Mouse (Mus musculus) liver, adult 2 months (tissue): Measurements from ENCODE around the gene Gm20388. TPM values are rescaled to one million over a fixed set of nuclear protein-coding genes. Genes with fewer than 3 reads are reported as not detected.
A peak's percentile ranks its signal among the peaks of the same experiment; 100 is the strongest.

Experiments used
- DNase-seq: peaks from one replicate; pipeline ENCODE4 v3.0.0-alpha.2; 2011; ENCODE audit warnings: low read depth, low spot score; ENCODE audit errors: extremely low read depth
- H3K27ac ChIP-seq: fragments of 200-500 bp; replicated peaks from 2 replicates; pipeline ENCODE4 v1.5.1; 2012; ENCODE audit warnings: low read depth, mild to moderate bottlenecking, control low read depth, inconsistent platforms, low read length; ENCODE audit not compliant: insufficient read depth
- H3K27me3 ChIP-seq: fragments of 200-500 bp; 2 replicates; pipeline ENCODE4 v1.6.1; 2012; ENCODE audit warnings: mild to moderate bottlenecking, moderate library complexity, low read length, inconsistent platforms; ENCODE audit not compliant: control insufficient read depth, insufficient read depth
- H3K36me3 ChIP-seq: fragments of 200-500 bp; 2 replicates; pipeline ENCODE4 v1.6.1; 2012; ENCODE audit warnings: low read length, inconsistent platforms; ENCODE audit not compliant: control insufficient read depth, insufficient read depth
- H3K4me1 ChIP-seq: fragments of 200-500 bp; 2 replicates; pipeline ENCODE4 v1.6.1; 2011; ENCODE audit warnings: low read length; ENCODE audit not compliant: control insufficient read depth, insufficient read depth
- H3K4me3 ChIP-seq: fragments of 200-500 bp; 2 replicates; pipeline ENCODE4 v1.5.1; 2011; ENCODE audit warnings: low read depth, mild to moderate bottlenecking, control low read depth, low read length, moderate library complexity; ENCODE audit not compliant: insufficient read depth
- H3K79me2 ChIP-seq: fragments of 200-500 bp; 2 replicates; pipeline ENCODE4 v1.6.1; 2012; ENCODE audit warnings: inconsistent platforms, mild to moderate bottlenecking, low read length, moderate library complexity; ENCODE audit not compliant: control insufficient read depth, insufficient read depth
- H3K9ac ChIP-seq: fragments of 200-500 bp; 2 replicates; pipeline ENCODE4 v1.6.1; 2012; ENCODE audit warnings: low read depth, mild to moderate bottlenecking, control low read depth, inconsistent platforms, low read length
- CTCF ChIP-seq: fragments of 200-500 bp; IDR thresholded peaks from 2 replicates; pipeline ENCODE4 v1.5.1; 2011; ENCODE audit warnings: low read depth, low read length, control low read depth
- POLR2A ChIP-seq: fragments of 200-500 bp; IDR thresholded peaks from 2 replicates; pipeline ENCODE4 v1.6.1; 2011; ENCODE audit warnings: low read length, control low read depth; ENCODE audit not compliant: insufficient read depth; ENCODE audit errors: extremely low read depth
- WGBS: fragments of 180-500 bp; shearing (Covaris S2); methylation state at CpG from one replicate; pipeline ENCODE4 v1.1.7; 2018; 5-methylcytosine and 5-hydroxymethylcytosine counted together
- polyA plus RNA-seq: library from polyadenylated mRNA; depleted of rRNA; stranded (reverse); fragments of >200 nt; gene quantifications from 2 replicates; pipeline ENCODE4 v1.2.3, GENCODE M21; 2012
- total RNA-seq: library from RNA; depleted of rRNA; stranded (reverse); fragments of >200 nt; gene quantifications from 2 replicates; pipeline ENCODE4 v1.2.3, GENCODE M21; 2014

Gene Gm20388
- total and polyA plus RNA-seq, 2 experiments: 6.4 to 19.9 TPM

DNA sequence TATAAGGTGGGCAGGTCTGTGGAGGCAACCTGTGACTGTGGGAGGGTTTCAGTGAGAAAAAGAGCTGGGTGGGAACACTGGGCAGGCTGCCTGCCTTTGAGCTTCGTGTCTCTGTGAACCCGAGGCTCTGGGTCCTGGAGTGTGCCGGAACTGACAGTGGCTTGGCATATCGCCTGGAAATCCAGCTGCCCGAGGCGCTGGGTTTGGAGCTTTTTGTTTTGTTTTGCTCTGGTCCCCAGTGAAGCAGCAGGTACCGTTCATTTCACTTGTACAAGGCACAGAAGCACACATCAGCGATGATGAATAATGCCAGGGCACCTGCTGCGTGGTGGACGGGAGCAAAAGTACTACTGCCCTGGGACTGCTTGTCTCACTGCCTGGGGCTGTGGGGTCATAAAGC lies 4346.7 kb downstream of the Gm20388 start:
- peak; percentile 68 for DNase-seq
- H3K27me3 ChIP-seq: no peaks in the 10 kb centered on the region
- no peak overlapping the region for H3K27ac ChIP-seq
- peaks cover 11% of the 10 kb centered on the region for H3K4me1 ChIP-seq
- H3K79me2 ChIP-seq: peaks cover 56% of the 10 kb centered on the region
- H3K36me3 ChIP-seq: no peaks in the 10 kb centered on the region
- 20% methylated on average over 10 of the region's 10 CpGs for WGBS
- H3K4me3 ChIP-seq: no peak overlapping the region
- H3K9ac ChIP-seq: no peak overlapping the region
- TF ChIP-seq POLR2A (no peak), CTCF (no peak)

DNA sequence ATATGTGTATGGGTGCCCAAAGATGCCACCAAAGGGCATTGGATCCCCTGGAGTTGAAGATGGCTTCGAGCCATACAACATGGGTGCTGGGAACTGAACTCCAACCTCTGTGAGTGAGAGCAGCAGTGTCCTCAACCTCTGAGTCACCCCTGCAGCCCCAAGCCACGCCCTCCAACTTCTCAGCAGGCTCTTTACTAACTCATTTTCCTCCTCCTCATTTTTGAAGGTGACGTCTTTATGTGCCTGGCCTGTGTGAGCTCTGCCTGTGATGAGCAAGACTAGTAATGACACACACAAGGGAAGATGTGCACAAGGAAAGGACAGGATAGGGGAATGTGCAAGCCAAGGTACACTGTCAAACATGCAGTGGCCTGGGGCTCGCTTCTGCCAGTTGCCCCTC lies 4348.5 kb downstream of the Gm20388 start:
- peaks cover 50% of the 10 kb centered on the region for H3K79me2 ChIP-seq
- peaks cover 17% of the 10 kb centered on the region for H3K4me1 ChIP-seq
- no peak for DNase-seq
- no peak overlapping the region for H3K9ac ChIP-seq
- no peaks in the 10 kb centered on the region for H3K27me3 ChIP-seq
- H3K36me3 ChIP-seq: no peaks in the 10 kb centered on the region
- H3K4me3 ChIP-seq: no peak overlapping the region
- 94% methylated on average over 4 of the region's 4 CpGs for WGBS
- TF ChIP-seq POLR2A: no peak
- no peak for TF ChIP-seq CTCF
- H3K27ac ChIP-seq: no peak overlapping the region

DNA sequence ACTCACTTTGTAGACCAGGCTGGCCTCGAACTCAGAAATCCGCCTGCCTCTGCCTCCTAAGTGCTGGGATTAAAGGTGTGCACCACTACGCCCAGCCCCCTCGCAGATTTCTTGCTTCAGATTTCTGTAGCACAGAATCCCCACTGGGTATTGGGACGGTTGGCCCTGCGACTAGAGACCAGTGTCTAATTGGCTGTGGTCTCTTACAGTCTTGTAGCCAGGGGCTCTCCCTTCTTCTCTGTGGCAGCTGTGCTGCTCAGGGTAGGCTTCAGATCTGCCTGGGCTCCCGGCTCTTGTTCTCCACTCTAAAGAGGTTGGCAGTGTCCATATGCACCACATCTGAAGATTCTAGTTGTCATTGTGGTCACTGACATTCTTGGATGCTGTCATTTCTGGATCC lies 4349.3 kb downstream of the Gm20388 start:
- Histone ChIP-seq H3K4me3 (no peak overlapping the region), H3K9ac (no peak overlapping the region), H3K79me2 (peaks cover 50% of the 10 kb centered on the region), H3K27me3 (no peaks in the 10 kb centered on the region), H3K4me1 (peaks cover 23% of the 10 kb centered on the region), H3K27ac (no peak overlapping the region), H3K36me3 (no peaks in the 10 kb centered on the region)
- DNase-seq: no peak
- no peak for TF ChIP-seq POLR2A
- TF ChIP-seq CTCF: no peak
- 92% methylated on average over 7 of the region's 7 CpGs for WGBS

DNA sequence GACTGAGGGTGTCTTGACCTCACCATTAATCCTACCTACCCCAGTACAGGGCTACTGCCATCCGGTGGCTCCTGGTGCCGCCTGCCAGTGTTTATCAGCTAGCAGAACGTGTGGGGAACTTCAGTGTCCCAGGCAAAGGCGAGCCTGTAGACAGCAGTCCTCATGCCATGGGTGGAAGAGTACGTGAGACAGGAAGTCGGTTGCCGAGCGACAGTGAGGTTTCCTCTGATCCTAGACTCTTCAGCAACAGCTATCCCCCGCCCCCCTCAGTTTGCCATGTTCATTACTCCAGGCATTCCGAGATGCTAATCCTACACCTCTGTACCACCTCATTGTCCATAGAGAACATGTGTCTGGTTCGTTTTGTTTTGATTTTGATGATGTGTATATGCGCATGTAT lies 4349.7 kb downstream of the Gm20388 start:
- Histone ChIP-seq H3K27me3 (no peaks in the 10 kb centered on the region), H3K4me3 (no peak overlapping the region), H3K4me1 (peaks cover 28% of the 10 kb centered on the region), H3K36me3 (no peaks in the 10 kb centered on the region), H3K79me2 (peaks cover 46% of the 10 kb centered on the region), H3K27ac (no peak overlapping the region), H3K9ac (no peak overlapping the region)
- TF ChIP-seq POLR2A (no peak), CTCF (no peak)
- 81% methylated on average over 12 of the region's 12 CpGs for WGBS
- no peak for DNase-seq

DNA sequence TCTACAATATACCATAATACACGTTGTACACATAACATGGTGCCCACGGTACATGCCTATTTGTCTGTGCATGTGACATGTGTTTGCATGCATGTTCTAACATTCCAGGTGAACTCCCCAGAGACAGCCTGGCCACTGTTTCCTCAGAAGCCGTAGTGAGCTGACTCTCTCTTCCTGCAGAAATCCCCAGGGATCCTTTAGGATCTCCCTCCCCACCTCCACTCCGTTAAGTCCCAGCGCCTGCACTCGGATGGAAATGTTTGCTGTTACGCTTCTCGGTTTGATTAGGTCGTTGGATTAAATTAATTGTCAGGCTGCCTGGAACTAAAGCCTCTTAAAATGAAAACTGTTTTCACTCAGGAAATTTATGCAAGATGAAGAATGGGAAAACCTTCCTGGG lies 4352.4 kb downstream of the Gm20388 start:
- Histone ChIP-seq H3K4me1 (peaks cover 38% of the 10 kb centered on the region), H3K4me3 (no peak overlapping the region), H3K79me2 (peaks cover 35% of the 10 kb centered on the region; the same call in 1 of the 2 replicates), H3K36me3 (no peaks in the 10 kb centered on the region), H3K9ac (no peak overlapping the region), H3K27ac (no peak overlapping the region), H3K27me3 (no peaks in the 10 kb centered on the region)
- WGBS: 84% methylated on average over 9 of the region's 9 CpGs
- no peak for TF ChIP-seq POLR2A
- TF ChIP-seq CTCF: no peak
- no peak for DNase-seq

DNA sequence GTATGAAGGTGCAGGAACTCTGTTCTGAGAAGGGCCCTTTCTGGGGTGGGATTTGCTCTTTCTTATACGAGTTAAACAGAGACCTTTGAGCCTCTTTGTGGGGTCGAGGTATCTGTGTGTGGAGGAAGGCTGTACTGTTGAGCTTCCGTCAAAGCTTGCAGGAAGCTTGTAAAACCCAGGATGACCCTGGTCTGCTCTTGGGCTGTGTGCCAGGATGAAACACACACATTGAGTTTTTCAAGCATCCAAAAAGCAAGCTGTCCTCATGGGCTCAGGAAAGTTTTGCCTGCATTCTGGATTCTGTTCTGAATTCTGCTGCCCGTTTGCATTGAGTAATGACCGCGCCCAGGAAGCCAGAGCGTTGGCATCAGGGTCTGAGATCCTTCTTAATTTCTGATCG lies 4353.4 kb downstream of the Gm20388 start:
- Histone ChIP-seq H3K27ac (peak overlapping the region; percentile 34), H3K36me3 (no peaks in the 10 kb centered on the region), H3K27me3 (no peaks in the 10 kb centered on the region), H3K79me2 (peaks cover 28% of the 10 kb centered on the region; the same call in 1 of the 2 replicates), H3K4me1 (peaks cover 38% of the 10 kb centered on the region), H3K9ac (peak overlapping the region; percentile 4; the same call in 1 of the 2 replicates), H3K4me3 (no peak overlapping the region)
- TF ChIP-seq POLR2A: no peak
- no peak for TF ChIP-seq CTCF
- WGBS: 54% methylated on average over 8 of the region's 8 CpGs
- no peak for DNase-seq
